Mouse (Mus musculus): ENCODE data around the gene Slc22a17.
A peak's percentile ranks its signal among the peaks of the same experiment; 100 is the strongest.
"Not testable (repeated sequence)": the region's sequence is repeated elsewhere in the genome, so short reads cannot be mapped to it uniquely, and the experiment has no call there.

Gene Slc22a17

GRCm38 (mm10) chr14:54912886-54913285, at the start of gene Slc22a17:
Slc22a17 (minus strand) TSS chr14:54913132.
- Histone ChIP-seq H3K27me3 (ENCODE audit: control insufficient read depth, insufficient read depth, low read length, poor library complexity, severe bottlenecking) (no peaks in the 10 kb centered on the region), H3K36me3 (ENCODE audit: control insufficient read depth, insufficient read depth, low read length, poor library complexity, severe bottlenecking) (no peaks in the 10 kb centered on the region)
- DNase-seq (ENCODE audit: low read depth, low spot score), result peak; percentile 49

- no peak for DNase-seq (ENCODE audit: low read depth, low spot score)
- H3K27me3 ChIP-seq (ENCODE audit: control insufficient read depth, insufficient read depth, low read length, poor library complexity, severe bottlenecking), result no peaks in the 10 kb centered on the region
- H3K36me3 ChIP-seq (ENCODE audit: control insufficient read depth, insufficient read depth, low read length, poor library complexity, severe bottlenecking), result no peaks in the 10 kb centered on the region
These were observed 49.8 kb upstream of the Slc22a17 start for GRCm38 (mm10) chr14:54962714-54963113.

GRCm38 (mm10) chr14:54961487-54961886, 48.6 kb upstream of the Slc22a17 start:
- no peak for DNase-seq (ENCODE audit: low read depth, low spot score)

GRCm38 (mm10) chr14:54960769-54961168, 47.8 kb upstream of the Slc22a17 start:
- DNase-seq (ENCODE audit: low read depth, low spot score), result no peak
- Histone ChIP-seq H3K27me3 (ENCODE audit: control insufficient read depth, insufficient read depth, low read length, poor library complexity, severe bottlenecking) (no peaks in the 10 kb centered on the region), H3K36me3 (ENCODE audit: control insufficient read depth, insufficient read depth, low read length, poor library complexity, severe bottlenecking) (no peaks in the 10 kb centered on the region)

More at GRCm38 (mm10) chr14:54961487-54961886, 48.6 kb upstream of the Slc22a17 start:
- no peaks in the 10 kb centered on the region for H3K27me3 ChIP-seq (ENCODE audit: control insufficient read depth, insufficient read depth, low read length, poor library complexity, severe bottlenecking)
- H3K36me3 ChIP-seq (ENCODE audit: control insufficient read depth, insufficient read depth, low read length, poor library complexity, severe bottlenecking), result no peaks in the 10 kb centered on the region

- DNase-seq (ENCODE audit: low read depth, low spot score); H3K36me3 ChIP-seq (ENCODE audit: control insufficient read depth, insufficient read depth, low read length, poor library complexity, severe bottlenecking); H3K27me3 ChIP-seq (ENCODE audit: control insufficient read depth, insufficient read depth, low read length, poor library complexity, severe bottlenecking): not testable (repeated sequence)
These were observed 47.1 kb upstream of the Slc22a17 start for GRCm38 (mm10) chr14:54959853-54960613.

- H3K36me3 ChIP-seq (ENCODE audit: control insufficient read depth, insufficient read depth, low read length, poor library complexity, severe bottlenecking), result no peaks in the 10 kb centered on the region
- H3K27me3 ChIP-seq (ENCODE audit: control insufficient read depth, insufficient read depth, low read length, poor library complexity, severe bottlenecking), result no peaks in the 10 kb centered on the region
- DNase-seq (ENCODE audit: low read depth, low spot score), result no peak
These were observed 46.3 kb upstream of the Slc22a17 start for GRCm38 (mm10) chr14:54959197-54959596.

- DNase-seq (ENCODE audit: low read depth, low spot score), result no peak
- H3K27me3 ChIP-seq (ENCODE audit: control insufficient read depth, insufficient read depth, low read length, poor library complexity, severe bottlenecking), result no peaks in the 10 kb centered on the region
- H3K36me3 ChIP-seq (ENCODE audit: control insufficient read depth, insufficient read depth, low read length, poor library complexity, severe bottlenecking), result no peaks in the 10 kb centered on the region
These were observed 45.6 kb upstream of the Slc22a17 start for GRCm38 (mm10) chr14:54958503-54958902.

GRCm38 (mm10) chr14:54956533-54956932, 43.6 kb upstream of the Slc22a17 start:
- Histone ChIP-seq H3K27me3 (ENCODE audit: control insufficient read depth, insufficient read depth, low read length, poor library complexity, severe bottlenecking) (no peaks in the 10 kb centered on the region), H3K36me3 (ENCODE audit: control insufficient read depth, insufficient read depth, low read length, poor library complexity, severe bottlenecking) (no peaks in the 10 kb centered on the region)
- no peak for DNase-seq (ENCODE audit: low read depth, low spot score)

- no peak for DNase-seq (ENCODE audit: low read depth, low spot score)
- no peaks in the 10 kb centered on the region for H3K36me3 ChIP-seq (ENCODE audit: control insufficient read depth, insufficient read depth, low read length, poor library complexity, severe bottlenecking)
- H3K27me3 ChIP-seq (ENCODE audit: control insufficient read depth, insufficient read depth, low read length, poor library complexity, severe bottlenecking), result no peaks in the 10 kb centered on the region
These were observed 42.5 kb upstream of the Slc22a17 start for GRCm38 (mm10) chr14:54955481-54955880.

- no peaks in the 10 kb centered on the region for H3K27me3 ChIP-seq (ENCODE audit: control insufficient read depth, insufficient read depth, low read length, poor library complexity, severe bottlenecking)
- DNase-seq (ENCODE audit: low read depth, low spot score), result no peak
- no peaks in the 10 kb centered on the region for H3K36me3 ChIP-seq (ENCODE audit: control insufficient read depth, insufficient read depth, low read length, poor library complexity, severe bottlenecking)
These were observed 41.5 kb upstream of the Slc22a17 start for GRCm38 (mm10) chr14:54954474-54954873.

- no peaks in the 10 kb centered on the region for H3K27me3 ChIP-seq (ENCODE audit: control insufficient read depth, insufficient read depth, low read length, poor library complexity, severe bottlenecking)
- no peak for DNase-seq (ENCODE audit: low read depth, low spot score)
- H3K36me3 ChIP-seq (ENCODE audit: control insufficient read depth, insufficient read depth, low read length, poor library complexity, severe bottlenecking), result no peaks in the 10 kb centered on the region
These were observed 40.8 kb upstream of the Slc22a17 start for GRCm38 (mm10) chr14:54953664-54954206.

GRCm38 (mm10) chr14:54951587-54951986, 38.7 kb upstream of the Slc22a17 start:
- DNase-seq (ENCODE audit: low read depth, low spot score), result no peak
- H3K27me3 ChIP-seq (ENCODE audit: control insufficient read depth, insufficient read depth, low read length, poor library complexity, severe bottlenecking), result no peaks in the 10 kb centered on the region
- H3K36me3 ChIP-seq (ENCODE audit: control insufficient read depth, insufficient read depth, low read length, poor library complexity, severe bottlenecking), result no peaks in the 10 kb centered on the region

- DNase-seq (ENCODE audit: low read depth, low spot score), result no peak
- H3K36me3 ChIP-seq (ENCODE audit: control insufficient read depth, insufficient read depth, low read length, poor library complexity, severe bottlenecking), result no peaks in the 10 kb centered on the region
- no peaks in the 10 kb centered on the region for H3K27me3 ChIP-seq (ENCODE audit: control insufficient read depth, insufficient read depth, low read length, poor library complexity, severe bottlenecking)
These were observed 37.6 kb upstream of the Slc22a17 start for GRCm38 (mm10) chr14:54950493-54950892.

- no peaks in the 10 kb centered on the region for H3K27me3 ChIP-seq (ENCODE audit: control insufficient read depth, insufficient read depth, low read length, poor library complexity, severe bottlenecking)
- no peak for DNase-seq (ENCODE audit: low read depth, low spot score)
- no peaks in the 10 kb centered on the region for H3K36me3 ChIP-seq (ENCODE audit: control insufficient read depth, insufficient read depth, low read length, poor library complexity, severe bottlenecking)
These were observed 35.8 kb upstream of the Slc22a17 start for GRCm38 (mm10) chr14:54948781-54949180.

- not testable (repeated sequence) for H3K27me3 ChIP-seq (ENCODE audit: control insufficient read depth, insufficient read depth, low read length, poor library complexity, severe bottlenecking); DNase-seq (ENCODE audit: low read depth, low spot score); H3K36me3 ChIP-seq (ENCODE audit: control insufficient read depth, insufficient read depth, low read length, poor library complexity, severe bottlenecking)
These were observed 34.1 kb upstream of the Slc22a17 start for GRCm38 (mm10) chr14:54947008-54947407.
